Mouse (Mus musculus): ENCODE data around the gene Psmd3.
"Not testable (repeated sequence)": the region's sequence is repeated elsewhere in the genome, so short reads cannot be mapped to it uniquely, and the experiment has no call there.

DNA sequence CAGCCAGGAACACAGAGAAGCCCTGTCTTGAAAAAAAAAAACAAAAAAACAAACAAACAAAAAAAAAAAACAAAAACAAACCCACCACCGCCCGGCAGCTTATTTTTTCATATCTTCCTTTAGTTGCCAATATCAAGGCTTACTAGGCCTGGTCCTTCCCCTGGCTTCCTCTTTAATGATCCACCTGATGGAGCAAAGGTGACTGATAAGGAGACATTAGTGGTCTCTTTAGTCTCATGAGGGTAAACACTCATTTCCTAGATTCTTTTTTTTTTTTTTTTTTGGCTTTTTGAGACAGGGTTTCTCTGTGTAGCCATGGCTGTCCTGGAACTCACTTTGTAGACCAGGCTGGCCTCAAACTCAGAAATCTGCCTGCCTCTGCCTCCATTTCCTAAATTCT, 54.9 kb downstream of the Psmd3 start:
- not testable (repeated sequence) for TF ChIP-seq POLR2A (IDR thresholded peaks at IDR 0.05; ENCODE audit: extremely low read depth, insufficient read depth, low read length); CTCF (IDR thresholded peaks at IDR 0.05; ENCODE audit: low read depth, low read length)

All from liver, adult 2 months (tissue).